11 mouse cellular contexts compared by ENCODE assay signal in genomic region chr2:165485826-165486225, GRCm38 (mm10).
"Had no signal": no experiment of that assay in that cellular context is flagged by ENCODE, and none has a peak within 500 bp of the region (broad histone marks: within the 10 kb centered on the region; RNA-seq: fewer than 3 reads in every experiment).

No protein-coding gene starts in this region.

- H3K27ac ChIP-seq: kidney, embryonic 15.5 days; limb, embryonic 13.5 days; liver, embryonic 14.5 days; midbrain, embryonic 13.5 days; stomach, embryonic 15.5 days had no signal

- H3K9me3 ChIP-seq: kidney, embryonic 15.5 days; limb, embryonic 13.5 days; midbrain, embryonic 13.5 days; stomach, embryonic 15.5 days had no signal

- H3K9ac ChIP-seq: kidney, embryonic 15.5 days; limb, embryonic 13.5 days; liver, embryonic 14.5 days; midbrain, embryonic 13.5 days; stomach, embryonic 15.5 days had no signal

- DNase-seq: kidney, adult 2 months; kidney, postnatal 14 days; layer of hippocampus, postnatal 36 days; lung, adult 18-20 months; right cerebral cortex, postnatal 14 days; thymus, postnatal 4 days had no signal

- ATAC-seq: midbrain, embryonic 13.5 days had no signal

- H3K4me2 ChIP-seq: kidney, embryonic 15.5 days; limb, embryonic 13.5 days; midbrain, embryonic 13.5 days; stomach, embryonic 15.5 days had no signal

- H3K4me1 ChIP-seq: stomach, embryonic 15.5 days had no signal

- H3K4me3 ChIP-seq: kidney, embryonic 15.5 days; limb, embryonic 13.5 days; midbrain, embryonic 13.5 days; stomach, embryonic 15.5 days had no signal

- H3K27me3 ChIP-seq: kidney, embryonic 15.5 days; limb, embryonic 13.5 days; midbrain, embryonic 13.5 days; stomach, embryonic 15.5 days had no signal
